Mouse (Mus musculus) liver, embryonic 11.5 days (tissue): ENCODE data around the gene Lpar3. TPM values are rescaled to one million over a fixed set of nuclear protein-coding genes. Genes with fewer than 3 reads are reported as not detected.

Source experiments
- ATAC-seq: fragments of 200-750 bp; cut with Nextera tagmentation; replicated peaks from 2 replicates; pipeline ENCODE4 v1.8.0; 2017; ENCODE audit warnings: moderate number of reproducible peaks, mild to moderate bottlenecking, moderate TSS enrichment, moderate library complexity; ENCODE audit not compliant: low FRiP score
- DNase-seq: peaks from one replicate; pipeline ENCODE4 v3.0.0-alpha.2; 2017; ENCODE audit warnings: low spot score
- H3K27ac ChIP-seq: fragments of 300-500 bp; sonication (generic); 2 replicates; pipeline ENCODE4 v1.5.1; 2014; ENCODE audit warnings: mild to moderate bottlenecking, low read depth, low read length, control low read depth
- H3K27me3 ChIP-seq: fragments of 300-500 bp; sonication (generic); replicated peaks from 2 replicates; pipeline ENCODE4 v1.6.1; 2014; ENCODE audit warnings: low read length, mixed read lengths; ENCODE audit not compliant: control insufficient read depth, insufficient read depth
- H3K36me3 ChIP-seq: fragments of 300-500 bp; sonication (generic); 2 replicates; pipeline ENCODE4 v1.6.1; 2014; ENCODE audit warnings: mild to moderate bottlenecking, low read length, moderate library complexity, mixed read lengths; ENCODE audit not compliant: control insufficient read depth, insufficient read depth
- H3K4me1 ChIP-seq: fragments of 300-500 bp; sonication (generic); replicated peaks from 2 replicates; pipeline ENCODE4 v1.6.1; 2014; ENCODE audit warnings: low read length, mixed read lengths; ENCODE audit not compliant: control insufficient read depth, insufficient read depth
- H3K4me2 ChIP-seq: fragments of 300-500 bp; sonication (generic); 2 replicates; pipeline ENCODE4 v1.6.1; 2014; ENCODE audit warnings: mild to moderate bottlenecking, control low read depth, moderate library complexity
- H3K4me3 ChIP-seq: fragments of 300-500 bp; sonication (generic); 2 replicates; pipeline ENCODE4 v1.5.1; 2014; ENCODE audit warnings: low read depth, low read length, control low read depth
- H3K9ac ChIP-seq: fragments of 300-500 bp; sonication (generic); 2 replicates; pipeline ENCODE4 v1.6.1; 2014; ENCODE audit warnings: low read depth, low read length, control low read depth
- H3K9me3 ChIP-seq: fragments of 300-500 bp; sonication (generic); 2 replicates; pipeline ENCODE4 v1.6.1; 2016; ENCODE audit warnings: low read length, inconsistent platforms, mixed read lengths; ENCODE audit not compliant: control insufficient read depth
- WGBS: fragments of 180-500 bp; shearing (Covaris S2); extraction: QIAGEN DNeasy Blood & Tissue Kit; methylation state at CpG from one replicate; pipeline ENCODE4 v1.1.7; 2014; 5-methylcytosine and 5-hydroxymethylcytosine counted together
- polyA plus RNA-seq: library from polyadenylated mRNA; unstranded; fragments of >200 nt; fragmentation: Nextera tagmentation; extraction: Ambion mirVana; gene quantifications from 2 replicates; pipeline ENCODE4 v1.2.1, GENCODE M21; 2014

Lpar3 gene
- polyA plus RNA-seq, 1 experiment from 2014 or later = 0.43 TPM

DNA sequence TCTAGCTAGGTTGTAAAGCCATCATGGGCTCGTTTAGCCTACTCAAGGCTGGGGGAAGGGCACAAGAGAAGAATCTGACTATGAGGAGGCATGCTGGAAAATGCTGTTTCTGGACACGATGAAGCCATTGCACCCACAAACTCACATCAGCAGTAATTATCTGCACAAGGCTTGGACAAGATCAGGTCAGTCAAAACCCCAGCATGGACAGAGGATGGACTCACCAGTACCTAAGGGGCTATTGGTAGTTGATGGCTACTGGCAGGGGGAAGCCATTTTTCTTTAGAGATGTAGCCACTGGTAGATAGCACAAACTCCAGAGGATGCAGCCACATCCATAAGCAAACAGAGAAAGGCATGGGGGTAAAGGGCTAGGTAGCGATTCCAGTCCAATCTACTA lies 81.7 kb downstream of the Lpar3 start:
- DNase-seq = no peak
- no peak for ATAC-seq
- no peaks in the 10 kb centered on the region for H3K36me3 ChIP-seq
- H3K4me2 ChIP-seq = no peak overlapping the region
- no peak overlapping the region for H3K9ac ChIP-seq
- no peak overlapping the region for H3K27ac ChIP-seq
- H3K4me3 ChIP-seq = no peak overlapping the region
- H3K9me3 ChIP-seq = no peaks in the 10 kb centered on the region
- H3K27me3 ChIP-seq = no peaks in the 10 kb centered on the region
- no peaks in the 10 kb centered on the region for H3K4me1 ChIP-seq
- WGBS = 71% methylated on average over 3 of the region's 3 CpGs

DNA sequence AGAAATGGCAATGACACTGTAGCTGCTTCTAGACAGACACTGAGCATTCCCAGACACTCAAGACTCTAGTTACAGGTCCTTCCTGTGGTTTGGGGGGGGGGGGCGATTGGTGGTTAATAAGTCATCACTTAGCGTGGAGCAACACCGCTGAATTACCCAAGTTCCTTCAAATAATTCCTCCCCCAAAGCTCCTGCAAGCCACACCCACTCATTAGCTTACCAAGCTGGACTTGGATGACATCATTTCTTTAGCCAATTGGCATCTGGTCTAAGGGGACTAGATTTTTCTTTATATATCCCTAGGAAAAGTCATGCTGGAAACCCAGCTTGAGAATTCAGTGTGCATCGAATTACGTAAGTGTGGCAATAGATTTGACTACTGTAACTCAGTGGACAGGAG lies 82.4 kb downstream of the Lpar3 start:
- Histone ChIP-seq H3K9ac (no peak overlapping the region), H3K36me3 (no peaks in the 10 kb centered on the region), H3K4me3 (no peak overlapping the region), H3K4me2 (no peak overlapping the region), H3K27me3 (no peaks in the 10 kb centered on the region), H3K27ac (no peak overlapping the region), H3K9me3 (no peaks in the 10 kb centered on the region), H3K4me1 (no peaks in the 10 kb centered on the region)
- ATAC-seq (no peak), DNase-seq (no peak)
- 77% methylated on average over 5 of the region's 5 CpGs for WGBS

DNA sequence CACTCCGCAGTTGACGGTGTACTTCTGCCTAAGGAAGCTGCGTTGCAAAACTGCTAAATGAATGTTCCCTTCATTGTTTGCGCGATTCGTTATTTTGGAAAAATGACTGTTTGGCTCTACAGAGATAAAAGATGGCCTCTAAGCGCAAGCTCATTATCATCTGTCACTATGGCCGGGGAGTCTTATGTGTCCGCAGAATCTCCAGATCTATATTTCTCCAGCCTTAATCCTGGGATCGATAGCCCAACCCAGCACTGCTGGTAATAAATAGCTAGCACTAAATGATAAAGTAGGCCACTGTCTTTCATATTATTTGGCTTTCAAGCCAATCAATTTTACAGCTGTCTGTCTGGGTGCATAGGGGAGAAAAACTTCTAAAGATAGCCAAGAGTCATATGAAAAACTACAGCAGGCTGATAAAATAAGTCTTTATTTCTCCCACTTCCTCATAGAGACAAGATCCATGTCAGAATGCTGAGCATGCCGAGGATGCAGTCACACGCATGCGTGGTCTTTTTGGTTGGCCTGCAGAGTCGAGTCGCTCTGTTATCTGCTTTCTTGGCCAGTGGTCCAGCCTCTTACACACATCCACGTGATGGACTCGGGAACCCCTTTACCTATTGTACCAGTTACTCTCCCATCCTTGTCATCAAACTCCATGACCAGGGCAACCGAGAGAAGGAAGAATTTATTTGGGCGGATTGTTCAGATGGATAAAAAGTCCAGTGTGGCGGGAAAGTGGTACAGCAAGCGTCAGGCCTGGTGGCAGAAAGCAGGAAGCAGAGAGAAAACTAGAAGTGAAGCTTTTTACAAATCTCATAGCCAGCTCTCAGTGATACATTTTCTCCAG lies 84.0 kb downstream of the Lpar3 start:
- ATAC-seq = no peak
- DNase-seq = no peak
- Histone ChIP-seq H3K9me3 (no peaks in the 10 kb centered on the region), H3K27ac (no peak overlapping the region), H3K36me3 (no peaks in the 10 kb centered on the region), H3K4me3 (no peak overlapping the region), H3K4me2 (no peak overlapping the region), H3K9ac (no peak overlapping the region), H3K27me3 (no peaks in the 10 kb centered on the region), H3K4me1 (no peaks in the 10 kb centered on the region)
- 77% methylated on average over 21 of the region's 21 CpGs for WGBS

DNA sequence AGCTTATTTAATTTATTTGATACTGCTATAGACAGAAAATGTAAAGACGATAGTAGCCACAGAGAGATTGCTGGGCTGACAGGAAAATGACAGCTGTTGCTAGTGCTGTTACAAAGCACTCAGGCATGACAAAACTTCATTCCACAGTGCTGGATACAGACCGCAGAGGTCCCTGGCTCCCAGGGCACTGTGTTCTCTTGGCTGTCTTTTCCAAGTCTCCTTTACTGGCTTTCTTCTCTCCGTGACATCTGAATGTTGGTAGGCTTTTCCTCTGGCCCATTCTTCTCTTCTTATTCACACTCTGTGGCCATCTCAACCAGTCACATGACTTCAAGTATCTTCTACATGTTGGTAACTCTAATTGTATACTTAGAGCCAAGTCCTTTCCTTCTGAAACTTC lies 86.6 kb downstream of the Lpar3 start:
- H3K4me1 ChIP-seq = no peaks in the 10 kb centered on the region
- H3K4me3 ChIP-seq = no peak overlapping the region
- H3K36me3 ChIP-seq = no peaks in the 10 kb centered on the region
- no peaks in the 10 kb centered on the region for H3K27me3 ChIP-seq
- WGBS = 76% methylated on average over 3 of the region's 3 CpGs
- H3K9ac ChIP-seq = no peak overlapping the region
- no peak for ATAC-seq
- no peak overlapping the region for H3K27ac ChIP-seq
- H3K4me2 ChIP-seq = no peak overlapping the region
- no peak for DNase-seq
- no peaks in the 10 kb centered on the region for H3K9me3 ChIP-seq

DNA sequence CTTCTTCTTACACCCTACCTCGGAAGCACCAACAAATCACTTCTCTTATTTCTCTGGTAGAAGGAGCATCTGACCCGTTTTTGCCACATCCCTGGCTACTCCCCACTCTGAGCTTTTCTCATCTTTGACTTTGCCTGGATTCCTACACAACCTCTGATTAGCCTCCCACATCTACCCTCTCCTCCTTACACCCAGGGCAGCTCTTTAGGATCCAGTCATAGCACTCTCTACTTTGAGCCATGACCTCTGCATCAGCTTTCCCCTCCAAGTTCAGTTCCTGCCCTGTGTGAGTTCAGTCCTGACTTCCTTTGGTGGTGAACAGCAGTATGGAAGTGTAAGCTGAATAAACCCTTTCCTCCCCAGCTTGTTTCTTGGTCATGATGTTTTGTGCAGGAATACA lies 87.1 kb downstream of the Lpar3 start:
- 53% methylated on average over 2 of the region's 2 CpGs for WGBS

DNA sequence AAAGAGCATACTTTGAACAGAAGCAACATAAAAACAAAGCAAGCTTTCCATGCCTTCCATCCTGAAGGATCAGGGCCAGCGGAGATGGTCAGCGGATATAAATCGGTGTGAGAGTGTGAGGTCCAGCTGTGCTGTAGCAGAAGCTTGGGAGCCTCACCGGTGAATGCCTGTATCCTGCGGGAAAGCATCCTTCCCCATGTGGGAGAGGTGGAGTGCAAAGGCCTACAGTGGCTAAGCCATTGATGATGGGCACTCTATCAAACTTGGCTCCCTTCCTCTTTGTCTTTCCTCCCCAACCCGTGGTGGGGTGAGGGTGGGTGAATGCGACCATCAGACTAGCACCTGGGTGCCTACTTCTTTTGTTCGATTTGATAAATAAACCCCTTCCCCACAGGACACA lies 88.8 kb downstream of the Lpar3 start:
- 76% methylated on average over 8 of the region's 8 CpGs for WGBS
- Histone ChIP-seq H3K27me3 (no peaks in the 10 kb centered on the region), H3K36me3 (no peaks in the 10 kb centered on the region), H3K9me3 (no peaks in the 10 kb centered on the region), H3K9ac (no peak overlapping the region), H3K4me1 (no peaks in the 10 kb centered on the region), H3K4me2 (no peak overlapping the region), H3K4me3 (no peak overlapping the region), H3K27ac (no peak overlapping the region)
- DNase-seq (no peak), ATAC-seq (no peak)

More for the DNA sequence above, 87.1 kb downstream of the Lpar3 start:
- no peaks in the 10 kb centered on the region for H3K27me3 ChIP-seq
- DNase-seq = no peak
- no peaks in the 10 kb centered on the region for H3K36me3 ChIP-seq
- H3K9ac ChIP-seq = no peak overlapping the region
- H3K9me3 ChIP-seq = no peaks in the 10 kb centered on the region
- no peak overlapping the region for H3K4me2 ChIP-seq
- ATAC-seq = no peak
- no peak overlapping the region for H3K4me3 ChIP-seq
- H3K27ac ChIP-seq = no peak overlapping the region
- H3K4me1 ChIP-seq = no peaks in the 10 kb centered on the region

DNA sequence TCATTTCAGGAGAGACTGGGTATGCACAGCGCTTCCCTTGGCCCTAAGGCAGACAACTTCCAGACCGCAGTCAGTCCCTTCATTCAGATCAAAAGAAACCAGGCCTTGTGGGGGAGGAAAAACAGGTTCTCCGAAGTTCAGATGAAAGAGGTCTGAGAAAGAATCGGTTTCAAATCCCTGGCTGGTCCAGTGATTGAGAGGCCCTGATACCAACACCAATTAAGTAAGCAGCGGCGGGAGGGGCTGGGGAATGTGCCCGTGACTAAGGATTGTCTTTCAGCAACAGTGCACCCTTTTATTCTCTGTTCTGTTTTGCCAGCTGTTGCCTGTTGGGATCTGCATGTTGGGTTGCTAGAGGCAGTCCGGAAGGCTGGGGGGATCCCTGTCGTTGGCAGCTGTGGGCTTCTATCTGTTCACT lies 90.4 kb downstream of the Lpar3 start:
- H3K36me3 ChIP-seq = no peaks in the 10 kb centered on the region
- no peak overlapping the region for H3K27ac ChIP-seq
- WGBS = 32% methylated on average over 9 of the region's 9 CpGs
- H3K9me3 ChIP-seq = no peaks in the 10 kb centered on the region
- H3K4me1 ChIP-seq = no peaks in the 10 kb centered on the region
- ATAC-seq (no peak), DNase-seq (no peak)
- H3K4me2 ChIP-seq = no peak overlapping the region
- H3K4me3 ChIP-seq = no peak overlapping the region
- H3K9ac ChIP-seq = no peak overlapping the region
- H3K27me3 ChIP-seq = no peaks in the 10 kb centered on the region

DNA sequence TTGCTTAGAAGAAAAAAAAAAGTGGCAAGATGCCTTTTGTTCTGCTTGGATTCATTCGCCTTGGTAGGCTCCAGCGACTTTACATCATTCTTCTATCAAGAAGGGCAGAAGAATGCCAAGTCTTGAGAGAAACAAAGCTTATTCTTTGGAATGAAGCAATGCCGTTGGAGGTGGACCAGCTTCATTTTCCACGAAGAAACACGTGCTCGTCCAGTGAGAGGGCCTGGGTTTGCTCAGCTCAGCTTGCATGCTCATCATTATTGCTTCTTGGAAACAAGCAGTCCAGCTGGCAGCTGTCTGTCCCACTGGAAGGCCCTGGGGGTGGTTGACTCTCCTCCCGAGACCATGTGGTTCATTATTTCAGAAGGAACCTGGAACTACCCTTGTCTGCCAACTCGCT lies 94.7 kb downstream of the Lpar3 start:
- Histone ChIP-seq H3K4me3 (no peak overlapping the region), H3K36me3 (no peaks in the 10 kb centered on the region), H3K4me2 (no peak overlapping the region), H3K27ac (no peak overlapping the region), H3K9me3 (no peaks in the 10 kb centered on the region), H3K27me3 (no peaks in the 10 kb centered on the region), H3K4me1 (no peaks in the 10 kb centered on the region), H3K9ac (no peak overlapping the region)
- DNase-seq (no peak), ATAC-seq (no peak)
- WGBS = 84% methylated on average over 8 of the region's 8 CpGs

DNA sequence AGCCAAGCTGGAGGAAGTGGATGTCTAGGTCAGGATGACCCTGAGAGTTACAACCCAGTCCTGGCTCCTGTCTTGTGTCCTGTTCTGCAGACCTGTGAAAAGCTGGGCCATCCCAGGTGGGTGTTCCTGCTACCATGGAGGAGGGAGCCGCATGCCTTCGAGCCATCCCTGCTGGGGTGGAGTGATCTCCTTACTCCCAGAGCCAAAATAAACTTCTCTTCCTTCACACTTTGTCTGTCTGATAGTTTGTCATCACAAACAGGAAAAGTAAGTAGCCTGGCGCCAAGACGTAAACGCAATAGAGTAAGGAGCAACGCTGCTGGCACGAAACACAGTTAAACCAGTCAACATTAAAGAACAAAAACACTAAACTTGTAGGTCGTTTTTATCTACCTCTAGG lies 95.5 kb downstream of the Lpar3 start:
- WGBS = 81% methylated on average over 8 of the region's 8 CpGs
- Histone ChIP-seq H3K4me3 (no peak overlapping the region), H3K27ac (no peak overlapping the region), H3K36me3 (no peaks in the 10 kb centered on the region), H3K27me3 (no peaks in the 10 kb centered on the region), H3K9me3 (no peaks in the 10 kb centered on the region), H3K9ac (no peak overlapping the region), H3K4me2 (no peak overlapping the region), H3K4me1 (no peaks in the 10 kb centered on the region)
- no peak for DNase-seq
- no peak for ATAC-seq
